Mouse (Mus musculus): ENCODE measurements around the gene Lpin2.

DNA sequence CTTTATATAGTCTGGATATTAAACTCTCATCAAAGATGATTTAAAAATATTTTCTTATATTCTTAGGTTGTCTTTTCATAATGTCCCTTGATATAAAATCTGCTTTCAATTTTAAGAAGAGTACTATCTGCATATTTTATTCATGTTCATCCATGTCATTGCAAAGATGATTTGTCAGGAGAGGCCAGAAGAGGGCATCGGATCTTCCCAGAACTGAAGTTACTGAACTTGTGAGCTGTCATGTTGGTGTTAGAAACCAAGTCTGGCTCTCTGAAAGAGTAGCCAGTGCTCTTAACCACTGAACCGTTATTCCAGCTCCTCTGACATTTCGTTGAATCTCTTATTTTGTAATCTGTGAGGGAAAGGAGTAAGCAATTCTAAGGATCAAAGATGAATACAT lies 17.0 kb downstream of the Lpin2 start:
- no peak for TF ChIP-seq CTCF (IDR thresholded peaks at IDR 0.05; ENCODE audit: borderline replicate concordance, insufficient read depth, low read depth, low read length)
- no peak for TF ChIP-seq POLR2A (IDR thresholded peaks at IDR 0.05; ENCODE audit: borderline replicate concordance, insufficient read depth, low read length)
